Mouse (Mus musculus): ENCODE results near the gene Akr1c12. TPM values are rescaled to one million over a fixed set of nuclear protein-coding genes. Genes with fewer than 3 reads are reported as not detected.

Gene Akr1c12
- polyA plus RNA-seq, 1 experiment, result 6.0 TPM

GRCm38 (mm10) chr13:4244861-4245559 is 34.2 kb downstream of the Akr1c12 start:
- Histone ChIP-seq H3K36me3 (ENCODE audit: control insufficient read depth, insufficient read depth, low read length) (peaks cover 15% of the 10 kb centered on the region; the same call in 1 of the 2 replicates), H3K27me3 (ENCODE audit: control insufficient read depth, insufficient read depth, low read length) (no peaks in the 10 kb centered on the region), H3K4me1 (ENCODE audit: control insufficient read depth, insufficient read depth, insufficient read length, low read length) (no peaks in the 10 kb centered on the region), H3K4me3 (ENCODE audit: low read depth, low read length) (peak overlapping the region; percentile 17; the same call in 1 of the 2 replicates), H3K27ac (ENCODE audit: insufficient read depth, low read depth, low read length) (no peak overlapping the region)
- WGBS, result 4% methylated on average over 13 of the region's 13 CpGs
- TF ChIP-seq POLR2A (IDR thresholded peaks at IDR 0.05; ENCODE audit: low read depth, low read length) (no peak), CTCF (IDR thresholded peaks at IDR 0.05; ENCODE audit: extremely low read depth, insufficient read length, insufficient replicate concordance, low read depth, low read length) (no peak)

GRCm38 (mm10) chr13:4233536-4234172 is 45.6 kb downstream of the Akr1c12 start:
- WGBS, result 28% methylated on average over 3 of the region's 3 CpGs
- Histone ChIP-seq H3K36me3 (ENCODE audit: control insufficient read depth, insufficient read depth, low read length) (peaks cover 10% of the 10 kb centered on the region), H3K27me3 (ENCODE audit: control insufficient read depth, insufficient read depth, low read length) (no peaks in the 10 kb centered on the region), H3K27ac (ENCODE audit: insufficient read depth, low read depth, low read length) (peak overlapping the region; percentile 90), H3K4me1 (ENCODE audit: control insufficient read depth, insufficient read depth, insufficient read length, low read length) (peaks cover 9% of the 10 kb centered on the region; the same call in 1 of the 2 replicates), H3K4me3 (ENCODE audit: low read depth, low read length) (peak overlapping the region; percentile 56)
- TF ChIP-seq CTCF (IDR thresholded peaks at IDR 0.05; ENCODE audit: extremely low read depth, insufficient read length, insufficient replicate concordance, low read depth, low read length), result no peak
- TF ChIP-seq POLR2A (IDR thresholded peaks at IDR 0.05; ENCODE audit: low read depth, low read length), result no peak

- no peak for TF ChIP-seq POLR2A (IDR thresholded peaks at IDR 0.05; ENCODE audit: low read depth, low read length)
- TF ChIP-seq CTCF (IDR thresholded peaks at IDR 0.05; ENCODE audit: extremely low read depth, insufficient read length, insufficient replicate concordance, low read depth, low read length), result no peak
- Histone ChIP-seq H3K27me3 (ENCODE audit: control insufficient read depth, insufficient read depth, low read length) (no peaks in the 10 kb centered on the region), H3K4me3 (ENCODE audit: low read depth, low read length) (no peak overlapping the region), H3K36me3 (ENCODE audit: control insufficient read depth, insufficient read depth, low read length) (peaks cover 6% of the 10 kb centered on the region), H3K4me1 (ENCODE audit: control insufficient read depth, insufficient read depth, insufficient read length, low read length) (peaks cover 9% of the 10 kb centered on the region; the same call in 1 of the 2 replicates), H3K27ac (ENCODE audit: insufficient read depth, low read depth, low read length) (peak overlapping the region; percentile 49; the same call in 1 of the 2 replicates)
- WGBS, result 29% methylated on average over 1 of the region's 1 CpGs
Observed at GRCm38 (mm10) chr13:4233135-4233534, 46.1 kb downstream of the Akr1c12 start.

- Histone ChIP-seq H3K27me3 (ENCODE audit: control insufficient read depth, insufficient read depth, low read length) (no peaks in the 10 kb centered on the region), H3K4me1 (ENCODE audit: control insufficient read depth, insufficient read depth, insufficient read length, low read length) (peaks cover 9% of the 10 kb centered on the region; the same call in 1 of the 2 replicates), H3K4me3 (ENCODE audit: low read depth, low read length) (no peak overlapping the region), H3K27ac (ENCODE audit: insufficient read depth, low read depth, low read length) (no peak overlapping the region), H3K36me3 (ENCODE audit: control insufficient read depth, insufficient read depth, low read length) (peaks cover 2% of the 10 kb centered on the region; the same call in 1 of the 2 replicates)
- TF ChIP-seq CTCF (IDR thresholded peaks at IDR 0.05; ENCODE audit: extremely low read depth, insufficient read length, insufficient replicate concordance, low read depth, low read length) (no peak), POLR2A (IDR thresholded peaks at IDR 0.05; ENCODE audit: low read depth, low read length) (no peak)
- 79% methylated on average over 8 of the region's 8 CpGs for WGBS
Observed at GRCm38 (mm10) chr13:4230841-4231623, 48.2 kb downstream of the Akr1c12 start.

- Histone ChIP-seq H3K27ac (ENCODE audit: insufficient read depth, low read depth, low read length) (no peak within 1 kb of the TSS), H3K36me3 (ENCODE audit: control insufficient read depth, insufficient read depth, low read length) (no peaks in the 10 kb centered on the region), H3K4me3 (ENCODE audit: low read depth, low read length) (no peak within 1 kb of the TSS), H3K27me3 (ENCODE audit: control insufficient read depth, insufficient read depth, low read length) (no peaks in the 10 kb centered on the region), H3K4me1 (ENCODE audit: control insufficient read depth, insufficient read depth, insufficient read length, low read length) (peaks cover 9% of the 10 kb centered on the region; the same call in 1 of the 2 replicates)
- TF ChIP-seq POLR2A (IDR thresholded peaks at IDR 0.05; ENCODE audit: low read depth, low read length), result no peak
- no peak for TF ChIP-seq CTCF (IDR thresholded peaks at IDR 0.05; ENCODE audit: extremely low read depth, insufficient read length, insufficient replicate concordance, low read depth, low read length)
- whole genome bisulfite sequencing, result 69% methylated on average over 1 of the region's 1 CpGs
Observed at GRCm38 (mm10) chr13:4228441-4228840, 50.8 kb downstream of the Akr1c12 start, which contains the start of gene Akr1c19. Gene Akr1c19, plus strand, starts transcription at chr13:4228700.

Other genes starting within 250 kb of the Akr1c12 start
- gene Akr1c14, start 230.4 kb downstream of the Akr1c12 start, polyA plus RNA-seq (2012; rRNA removed), result 0.44 and 1.1 TPM in 2 replicates
- not detected in 2 replicates for gene Akr1c18, start 128.8 kb downstream of the Akr1c12 start, polyA plus RNA-seq (2012; rRNA removed)
- gene Akr1c13, start 88.3 kb downstream of the Akr1c12 start, polyA plus RNA-seq (2012; rRNA removed), result 5.9 and 16.2 TPM in 2 replicates
- gene Akr1c19, start 50.7 kb downstream of the Akr1c12 start, polyA plus RNA-seq (2012; rRNA removed), result 2.0 and 2.8 TPM in 2 replicates
- not detected in 2 replicates for gene Akr1c6, start 154.9 kb upstream of the Akr1c12 start, polyA plus RNA-seq (2012; rRNA removed)
- not detected in 2 replicates for gene Akr1c20, start 243.9 kb upstream of the Akr1c12 start, polyA plus RNA-seq (2012; rRNA removed)